ENCODE assay signal across 13 mouse cellular contexts in genomic region chr11:63898509-63899168, GRCm38 (mm10). TPM values are rescaled to one million over a fixed set of nuclear protein-coding genes. Genes with fewer than 3 reads are reported as not detected.
DNase-seq lines count a peak whose midpoint lies in the region; ATAC-seq and TF ChIP-seq lines count a peak whose summit lies in the region.
"Had no signal": no experiment of that assay in that cellular context is flagged by ENCODE, and none has a peak within 500 bp of the region (broad histone marks: within the 10 kb centered on the region; RNA-seq: fewer than 3 reads in every experiment).

No protein-coding gene starts in this region.

- no peak overlapping the region for H3K9ac ChIP-seq in hindbrain, embryonic 16.5 days (ENCODE audit: low read depth, low read length)
- no peak overlapping the region for H3K9ac ChIP-seq in hindbrain, postnatal 0 days (replicated peaks; ENCODE audit: low read length)
- H3K9ac ChIP-seq in neural tube, embryonic 11.5 days (ENCODE audit: low read length) = no peak overlapping the region; the same call in 1 of the 2 replicates
- H3K9ac ChIP-seq: stomach, embryonic 15.5 days had no signal

- no peaks in the 10 kb centered on the region for H3K9me3 ChIP-seq in hindbrain, embryonic 10.5 days
- no peaks in the 10 kb centered on the region for H3K9me3 ChIP-seq in hindbrain, embryonic 16.5 days (ENCODE audit: control insufficient read depth, low read length)
- no peaks in the 10 kb centered on the region for H3K9me3 ChIP-seq in embryonic facial prominence, embryonic 10.5 days
- no peaks in the 10 kb centered on the region for H3K9me3 ChIP-seq in hindbrain, postnatal 0 days (ENCODE audit: low read length)
- H3K9me3 ChIP-seq in neural tube, embryonic 11.5 days (ENCODE audit: control insufficient read depth, low read length) = no peaks in the 10 kb centered on the region
- H3K9me3 ChIP-seq: stomach, embryonic 15.5 days had no signal

- peaks cover 88% of the 10 kb centered on the region for H3K4me1 ChIP-seq in hindbrain, embryonic 10.5 days (replicated peaks)
- no peaks in the 10 kb centered on the region for H3K4me1 ChIP-seq in hindbrain, embryonic 16.5 days (ENCODE audit: control insufficient read depth, insufficient read depth, low read depth, low read length)
- H3K4me1 ChIP-seq in embryonic facial prominence, embryonic 10.5 days = peaks cover 54% of the 10 kb centered on the region
- no peaks in the 10 kb centered on the region for H3K4me1 ChIP-seq in hindbrain, postnatal 0 days (ENCODE audit: insufficient read depth, low read length)
- H3K4me1 ChIP-seq in neural tube, embryonic 11.5 days (ENCODE audit: control insufficient read depth, insufficient read depth, low read length) = peaks cover 23% of the 10 kb centered on the region

- no peak overlapping the region for H3K4me2 ChIP-seq in hindbrain, embryonic 16.5 days (ENCODE audit: low read length)
- H3K4me2 ChIP-seq in hindbrain, postnatal 0 days (ENCODE audit: low read depth, low read length) = no peak overlapping the region
- no peak overlapping the region for H3K4me2 ChIP-seq in neural tube, embryonic 11.5 days (ENCODE audit: low read depth)
- H3K4me2 ChIP-seq: stomach, embryonic 15.5 days had no signal

- H3K27me3 ChIP-seq in hindbrain, embryonic 10.5 days (ENCODE audit: insufficient read depth, poor library complexity, severe bottlenecking) = peaks cover 17% of the 10 kb centered on the region; the same call in 1 of the 2 replicates
- H3K27me3 ChIP-seq in hindbrain, embryonic 16.5 days (replicated peaks; ENCODE audit: control insufficient read depth, insufficient read depth, low read length) = no peaks in the 10 kb centered on the region
- H3K27me3 ChIP-seq in embryonic facial prominence, embryonic 10.5 days (replicated peaks; ENCODE audit: low read depth, poor library complexity, severe bottlenecking) = peaks cover 44% of the 10 kb centered on the region
- H3K27me3 ChIP-seq in hindbrain, postnatal 0 days (ENCODE audit: insufficient read depth, low read length) = no peaks in the 10 kb centered on the region
- H3K27me3 ChIP-seq in neural tube, embryonic 11.5 days (ENCODE audit: control insufficient read depth, insufficient read depth, low read length) = no peaks in the 10 kb centered on the region
- H3K27me3 ChIP-seq: stomach, embryonic 15.5 days had no signal

- intact Hi-C loops in heart, postnatal 14 days (cut with DNase I) = no loop called here

- peak overlapping the region; percentile 18; the same call in 1 of the 2 replicates for H3K4me3 ChIP-seq in hindbrain, embryonic 10.5 days
- H3K4me3 ChIP-seq in hindbrain, embryonic 16.5 days (ENCODE audit: low read length) = no peak overlapping the region
- no peak overlapping the region for H3K4me3 ChIP-seq in embryonic facial prominence, embryonic 10.5 days
- no peak overlapping the region for H3K4me3 ChIP-seq in hindbrain, postnatal 0 days (ENCODE audit: low read length)
- H3K4me3 ChIP-seq in neural tube, embryonic 11.5 days (ENCODE audit: low read depth, low read length) = no peak overlapping the region
- H3K4me3 ChIP-seq: stomach, embryonic 15.5 days had no signal

- H3K36me3 ChIP-seq in hindbrain, embryonic 10.5 days = peaks cover 5% of the 10 kb centered on the region; the same call in 1 of the 2 replicates
- H3K36me3 ChIP-seq in hindbrain, embryonic 16.5 days (ENCODE audit: control insufficient read depth, insufficient read depth, low read length) = no peaks in the 10 kb centered on the region
- H3K36me3 ChIP-seq in embryonic facial prominence, embryonic 10.5 days (replicated peaks) = peaks cover 2% of the 10 kb centered on the region; the same call in 1 of the 2 replicates
- H3K36me3 ChIP-seq in hindbrain, postnatal 0 days (ENCODE audit: insufficient read depth, low read length) = no peaks in the 10 kb centered on the region
- no peaks in the 10 kb centered on the region for H3K36me3 ChIP-seq in neural tube, embryonic 11.5 days (ENCODE audit: control insufficient read depth, insufficient read depth, low read length)
- H3K36me3 ChIP-seq: stomach, embryonic 15.5 days had no signal

- peak overlapping the region; percentile 89 for H3K27ac ChIP-seq in hindbrain, embryonic 10.5 days
- H3K27ac ChIP-seq in hindbrain, embryonic 16.5 days (ENCODE audit: low read depth, low read length) = no peak overlapping the region
- peak overlapping the region; percentile 77 for H3K27ac ChIP-seq in embryonic facial prominence, embryonic 10.5 days (replicated peaks)
- H3K27ac ChIP-seq in hindbrain, postnatal 0 days = no peak overlapping the region
- H3K27ac ChIP-seq in neural tube, embryonic 11.5 days (ENCODE audit: low read depth, low read length) = peak overlapping the region; percentile 77
- H3K27ac ChIP-seq: stomach, embryonic 15.5 days had no signal

- DNase-seq in hindbrain, embryonic 10.5 days (ENCODE audit: low spot score) = peak; percentile 81
- peak; percentile 63 for DNase-seq in embryonic facial prominence, embryonic 10.5 days (ENCODE audit: low spot score)
- peak; percentile 41 for DNase-seq in hindbrain, postnatal 0 days (ENCODE audit: low spot score)
- peak; percentile 76 for DNase-seq in neural tube, embryonic 11.5 days (ENCODE audit: low spot score)
- no peak for DNase-seq in thymus, postnatal 14 days
- no peak for DNase-seq in heart, postnatal 14 days
- DNase-seq in layer of hippocampus, adult 8-10 months (ENCODE audit: low spot score in 2 of 2) = no peak
- DNase-seq: B cell, adult 2 months; cerebellum, adult 9-10 months; lung, postnatal 14 days had no signal

- ATAC-seq in hindbrain, embryonic 16.5 days = no peak; the same call in 1 of the 2 replicates
- peak; percentile 32; the same call in 1 of the 2 replicates for ATAC-seq in hindbrain, postnatal 0 days
- peak; percentile 93 for ATAC-seq in neural tube, embryonic 11.5 days (ENCODE audit: insufficient read depth, low FRiP score, low TSS enrichment)
- ATAC-seq: activated CD4-positive, CD25-positive, alpha-beta regulatory T cell, adult 4 months had no signal

- TF ChIP-seq CTCF in hindbrain, postnatal 0 days (IDR thresholded peaks at IDR 0.05; ENCODE audit: low read depth) = no peak

- 15% methylated on average over 9 of the region's 9 CpGs for WGBS in hindbrain, embryonic 10.5 days
- 19% methylated on average over 9 of the region's 9 CpGs for WGBS in hindbrain, embryonic 16.5 days
- 30% methylated on average over 9 of the region's 9 CpGs for WGBS in embryonic facial prominence, embryonic 10.5 days
- 24% methylated on average over 9 of the region's 9 CpGs for WGBS in hindbrain, postnatal 0 days
- 22% methylated on average over 9 of the region's 9 CpGs for WGBS in neural tube, embryonic 11.5 days

RNA-seq across cellular contexts. Expression of gene Hs3st3b1, which starts 23.5 kb away (rescaled TPM):
- 13.1 and 13.4 TPM in 2 replicates for polyA plus RNA-seq in hindbrain, embryonic 10.5 days (2016; fragmentation: Nextera tagmentation; extraction: Ambion mirVana)
- 4.8 and 5.6 TPM in 2 replicates for polyA plus RNA-seq in hindbrain, embryonic 16.5 days (2015; fragmentation: Nextera tagmentation; extraction: Ambion mirVana)
- polyA plus RNA-seq in embryonic facial prominence, embryonic 10.5 days (2016; fragmentation: Nextera tagmentation; extraction: Ambion mirVana) = 9.5 and 11.8 TPM in 2 replicates
- 12.4 and 13.3 TPM in 2 replicates for total RNA-seq in hindbrain, postnatal 0 days (2014; rRNA removed)
- 2.6 and 2.8 TPM in 2 replicates for polyA plus RNA-seq in hindbrain, postnatal 0 days (2015; fragmentation: Nextera tagmentation; extraction: Ambion mirVana)
- 13.0 and 14.0 TPM in 2 replicates for polyA plus RNA-seq in neural tube, embryonic 11.5 days (2014; fragmentation: Nextera tagmentation; extraction: Ambion mirVana)
- 1 to 10 TPM; 1.3 TPM for total RNA-seq in heart, postnatal 14 days (2021)
- 1 to 10 TPM in 2 of 4 experiments, under 1 TPM in 2; 0.45 to 1.6 (median 0.90) TPM for total RNA-seq in layer of hippocampus, adult 8-10 months (2022)

Comparison
In these comparisons a context has a peak if more than half of its experiments do, and no peak if none do; other contexts are left out.
1. H3K27ac ChIP-seq: peak in hindbrain, embryonic 10.5 days (single experiment), embryonic facial prominence, embryonic 10.5 days (single experiment) and neural tube, embryonic 11.5 days (single experiment); none in hindbrain, embryonic 16.5 days (single experiment) and hindbrain, postnatal 0 days (single experiment).
2. DNase-seq: peak in hindbrain, embryonic 10.5 days (single experiment), embryonic facial prominence, embryonic 10.5 days (single experiment), hindbrain, postnatal 0 days (single experiment) and neural tube, embryonic 11.5 days (single experiment); none in thymus, postnatal 14 days (single experiment), heart, postnatal 14 days (0 of 2) and layer of hippocampus, adult 8-10 months (0 of 2).